Mouse (Mus musculus) liver, embryonic 14.5 days (tissue): ENCODE data around the gene Btbd16. TPM values are rescaled to one million over a fixed set of nuclear protein-coding genes. Genes with fewer than 3 reads are reported as not detected.
A peak's percentile ranks its signal among the peaks of the same experiment; 100 is the strongest.

Source experiments
- ATAC-seq: fragments of 200-750 bp; cut with Nextera tagmentation; 2 replicates; pipeline ENCODE4 v1.8.0; 2017; ENCODE audit warnings: moderate number of reproducible peaks, mild to moderate bottlenecking, moderate library complexity; ENCODE audit not compliant: insufficient read depth
- DNase-seq, 3 experiments: peaks; one replicate each; pipeline ENCODE4 v3.0.0-alpha.2; 2012 to 2013; ENCODE audit warnings: low read depth in 3 of 3, low spot score in 3 of 3
- H3K27ac ChIP-seq: fragments of 300-500 bp; sonication (generic); 2 replicates; pipeline ENCODE4 v1.5.1; 2014; ENCODE audit warnings: moderate library complexity, mild to moderate bottlenecking, control low read depth, inconsistent platforms
- H3K27me3 ChIP-seq: fragments of 300-500 bp; sonication (generic); 2 replicates; pipeline ENCODE4 v1.6.1; 2014; ENCODE audit warnings: mild to moderate bottlenecking, low read length, moderate library complexity; ENCODE audit not compliant: control insufficient read depth, insufficient read depth
- H3K36me3 ChIP-seq: fragments of 300-500 bp; sonication (generic); replicated peaks from 2 replicates; pipeline ENCODE4 v1.6.1; 2014; ENCODE audit warnings: low read depth; ENCODE audit not compliant: control insufficient read depth, insufficient read depth
- H3K4me1 ChIP-seq, 2 experiments: fragments of 200-500 bp in 1 of 2; fragments of 300-500 bp in 1 of 2; sonication (generic) in 1 of 2; replicated peaks; 2 replicates each; pipeline ENCODE4 v1.6.1; 2012 to 2014; ENCODE audit warnings: antibody characterized with exemption in 1 of 2, inconsistent platforms in 1 of 2, low read length in 1 of 2; ENCODE audit not compliant: control insufficient read depth in 2 of 2, insufficient read depth in 2 of 2
- H3K4me2 ChIP-seq: fragments of 300-500 bp; sonication (generic); 2 replicates; pipeline ENCODE4 v1.6.1; 2014; ENCODE audit warnings: low read depth, mild to moderate bottlenecking, control low read depth, moderate library complexity
- H3K4me3 ChIP-seq, 2 experiments: fragments of 200-500 bp in 1 of 2; fragments of 300-500 bp in 1 of 2; sonication (generic) in 1 of 2; 2 replicates each; pipeline ENCODE4 v1.5.1; 2012 to 2014; ENCODE audit warnings: low read depth in 2 of 2, low read length in 2 of 2, mild to moderate bottlenecking in 2 of 2, control low read depth in 1 of 2, inconsistent platforms in 1 of 2, moderate library complexity in 1 of 2; ENCODE audit not compliant: insufficient read depth in 1 of 2
- H3K9ac ChIP-seq: fragments of 300-500 bp; sonication (generic); replicated peaks from 2 replicates; pipeline ENCODE4 v1.6.1; 2014; ENCODE audit warnings: mild to moderate bottlenecking, control low read depth, moderate library complexity
- H3K9me3 ChIP-seq: fragments of 300-500 bp; sonication (generic); 2 replicates; pipeline ENCODE4 v1.6.1; 2016; ENCODE audit warnings: low read length, mixed read lengths; ENCODE audit not compliant: control insufficient read depth
- CTCF ChIP-seq: IDR thresholded peaks from 2 replicates; pipeline ENCODE4 v1.5.1; 2016; ENCODE audit warnings: antibody characterized with exemption, low read depth, control low read depth
- EP300 ChIP-seq: IDR thresholded peaks from 2 replicates; pipeline ENCODE4 v1.6.1; 2016; ENCODE audit warnings: antibody characterized with exemption, low read depth
- WGBS: fragments of 180-500 bp; shearing (Covaris S2); extraction: QIAGEN DNeasy Blood & Tissue Kit; methylation state at CpG from one replicate; pipeline ENCODE4 v1.1.7; 2014; ENCODE audit not compliant: insufficient replicate concordance; 5-methylcytosine and 5-hydroxymethylcytosine counted together
- polyA plus RNA-seq, 2 experiments: library from polyadenylated mRNA; depleted of rRNA in 1 of 2; stranded (reverse) in 1 of 2; unstranded in 1 of 2; fragments of >200 nt; fragmentation: Nextera tagmentation in 1 of 2; extraction: Ambion mirVana in 1 of 2; gene quantifications; 2 replicates each; pipeline versions ENCODE4 v1.2.1 to v1.2.3; 2012 to 2014

Btbd16 gene
- polyA plus RNA-seq, 2 experiments = 0.05 TPM; not detected in 1

- H3K9me3 ChIP-seq = no peaks in the 10 kb centered on the region
- H3K9ac ChIP-seq = no peak overlapping the region
- H3K4me1 ChIP-seq = 0 out of 4 replicates have a peak, but pooled peaks cover 0 to 2% of the 10 kb centered on the region in 2 experiments
- WGBS = 26% methylated on average over 3 of the region's 3 CpGs
- no peak overlapping the region for H3K27ac ChIP-seq
- TF ChIP-seq EP300 (no peak), CTCF (peak; percentile 79)
- ATAC-seq = no peak
- H3K4me2 ChIP-seq = no peak overlapping the region
- H3K4me3 ChIP-seq = no peak overlapping the region
- peak; percentile 22 to 38 (median 27) for DNase-seq
- no peaks in the 10 kb centered on the region for H3K36me3 ChIP-seq
- H3K27me3 ChIP-seq = no peaks in the 10 kb centered on the region
Measured at GRCm38 (mm10) chr7:130770707-130771106, 3.2 kb upstream of the Btbd16 start.

- Histone ChIP-seq H3K36me3 (no peaks in the 10 kb centered on the region), H3K4me3 (no peak overlapping the region), H3K9ac (no peak overlapping the region), H3K27me3 (no peaks in the 10 kb centered on the region), H3K27ac (no peak overlapping the region), H3K4me2 (no peak overlapping the region), H3K4me1 (0 out of 4 replicates have a peak, but pooled peaks cover 0 to 2% of the 10 kb centered on the region in 2 experiments), H3K9me3 (no peaks in the 10 kb centered on the region)
- ATAC-seq = 0 out of 2 replicates have a peak, but pooled peaks have one; percentile 41
- TF ChIP-seq EP300 (no peak), CTCF (peak; percentile 68)
- WGBS = 47% methylated on average over 11 of the region's 11 CpGs
- peak in 1 of 3 experiments; percentile 20 for DNase-seq
Measured at GRCm38 (mm10) chr7:130773171-130773830, 568 bp upstream of the Btbd16 start.

GRCm38 (mm10) chr7:130780866-130781419, 7.1 kb downstream of the Btbd16 start:
- H3K4me1 ChIP-seq = no peaks in the 10 kb centered on the region
- no peaks in the 10 kb centered on the region for H3K27me3 ChIP-seq
- ATAC-seq = no peak
- no peak for TF ChIP-seq EP300
- no peak for TF ChIP-seq CTCF
- no peak for DNase-seq
- no peaks in the 10 kb centered on the region for H3K36me3 ChIP-seq
- WGBS = 47% methylated on average over 5 of the region's 5 CpGs
- no peak overlapping the region for H3K4me2 ChIP-seq
- no peak overlapping the region for H3K27ac ChIP-seq
- no peak overlapping the region for H3K9ac ChIP-seq
- no peaks in the 10 kb centered on the region for H3K9me3 ChIP-seq
- H3K4me3 ChIP-seq = no peak overlapping the region

- Histone ChIP-seq H3K36me3 (no peaks in the 10 kb centered on the region), H3K4me3 (no peak overlapping the region), H3K9me3 (no peaks in the 10 kb centered on the region), H3K27ac (no peak overlapping the region), H3K4me1 (peaks cover 0 to 7% of the 10 kb centered on the region in 2 experiments; a peak in 2 of 4 replicates), H3K9ac (no peak overlapping the region), H3K27me3 (no peaks in the 10 kb centered on the region), H3K4me2 (no peak overlapping the region)
- DNase-seq (no peak), ATAC-seq (no peak)
- 52% methylated on average over 5 of the region's 5 CpGs for WGBS
- TF ChIP-seq EP300 = no peak
- no peak for TF ChIP-seq CTCF
Measured at GRCm38 (mm10) chr7:130782501-130783050, 8.7 kb downstream of the Btbd16 start.

GRCm38 (mm10) chr7:130785923-130786575, 12.2 kb downstream of the Btbd16 start:
- DNase-seq (no peak), ATAC-seq (no peak)
- no peak overlapping the region for H3K4me2 ChIP-seq
- WGBS = 64% methylated on average over 12 of the region's 12 CpGs
- H3K9me3 ChIP-seq = no peaks in the 10 kb centered on the region
- TF ChIP-seq EP300 (no peak), CTCF (no peak)
- no peak overlapping the region for H3K9ac ChIP-seq
- H3K4me1 ChIP-seq = peaks cover 0 to 11% of the 10 kb centered on the region in 2 experiments; a peak in 2 of 4 replicates
- H3K27ac ChIP-seq = no peak overlapping the region
- no peaks in the 10 kb centered on the region for H3K27me3 ChIP-seq
- no peak overlapping the region for H3K4me3 ChIP-seq
- H3K36me3 ChIP-seq = no peaks in the 10 kb centered on the region
